Mouse (Mus musculus) small intestine, adult 2 months (tissue): ENCODE results near the gene Tlr5. TPM values are rescaled to one million over a fixed set of nuclear protein-coding genes. Genes with fewer than 3 reads are reported as not detected.

ENCODE experiments used
- H3K27ac ChIP-seq: fragments of 200-500 bp; 2 replicates; pipeline ENCODE4 v1.5.1; 2012; ENCODE audit warnings: low read depth, low read length, control low read depth, inconsistent platforms; ENCODE audit not compliant: insufficient read depth
- H3K27me3 ChIP-seq: fragments of 200-500 bp; 2 replicates; pipeline ENCODE4 v1.6.1; 2012; ENCODE audit warnings: mild to moderate bottlenecking, moderate library complexity, low read length, inconsistent platforms; ENCODE audit not compliant: control insufficient read depth, insufficient read depth
- H3K36me3 ChIP-seq: fragments of 200-500 bp; 2 replicates; pipeline ENCODE4 v1.6.1; 2012; ENCODE audit warnings: mild to moderate bottlenecking, low read length, control low read depth, inconsistent platforms; ENCODE audit not compliant: control insufficient read depth, insufficient read depth
- H3K4me1 ChIP-seq: fragments of 200-500 bp; 2 replicates; pipeline ENCODE4 v1.6.1; 2012; ENCODE audit warnings: low read length, inconsistent platforms, mixed read lengths; ENCODE audit not compliant: control insufficient read depth, insufficient read depth, insufficient read length
- H3K4me3 ChIP-seq: fragments of 200-500 bp; 2 replicates; pipeline ENCODE4 v1.5.1; 2012; ENCODE audit warnings: low read depth, mild to moderate bottlenecking, control low read depth, inconsistent platforms, low read length, moderate library complexity
- CTCF ChIP-seq: fragments of 200-500 bp; IDR thresholded peaks from 2 replicates; pipeline ENCODE4 v1.5.1; 2012; ENCODE audit warnings: low read depth, mild to moderate bottlenecking, control low read depth, inconsistent platforms, low read length, moderate library complexity, mixed read lengths; ENCODE audit not compliant: insufficient replicate concordance, insufficient read length; ENCODE audit errors: extremely low read depth
- POLR2A ChIP-seq: fragments of 200-500 bp; IDR thresholded peaks from 2 replicates; pipeline ENCODE4 v1.6.1; 2012; ENCODE audit warnings: low read depth, mild to moderate bottlenecking, control low read depth, inconsistent platforms, low read length, moderate library complexity
- WGBS: fragments of 180-500 bp; shearing (Covaris S2); methylation state at CpG from one replicate; pipeline ENCODE4 v1.1.7; 2018; 5-methylcytosine and 5-hydroxymethylcytosine counted together
- polyA plus RNA-seq: library from polyadenylated mRNA; depleted of rRNA; stranded (reverse); fragments of >200 nt; gene quantifications from 2 replicates; pipeline ENCODE4 v1.2.3, GENCODE M21; 2012; rRNA removed

Gene Tlr5
- 0.46 and 0.49 TPM in 2 replicates for polyA plus RNA-seq

DNA sequence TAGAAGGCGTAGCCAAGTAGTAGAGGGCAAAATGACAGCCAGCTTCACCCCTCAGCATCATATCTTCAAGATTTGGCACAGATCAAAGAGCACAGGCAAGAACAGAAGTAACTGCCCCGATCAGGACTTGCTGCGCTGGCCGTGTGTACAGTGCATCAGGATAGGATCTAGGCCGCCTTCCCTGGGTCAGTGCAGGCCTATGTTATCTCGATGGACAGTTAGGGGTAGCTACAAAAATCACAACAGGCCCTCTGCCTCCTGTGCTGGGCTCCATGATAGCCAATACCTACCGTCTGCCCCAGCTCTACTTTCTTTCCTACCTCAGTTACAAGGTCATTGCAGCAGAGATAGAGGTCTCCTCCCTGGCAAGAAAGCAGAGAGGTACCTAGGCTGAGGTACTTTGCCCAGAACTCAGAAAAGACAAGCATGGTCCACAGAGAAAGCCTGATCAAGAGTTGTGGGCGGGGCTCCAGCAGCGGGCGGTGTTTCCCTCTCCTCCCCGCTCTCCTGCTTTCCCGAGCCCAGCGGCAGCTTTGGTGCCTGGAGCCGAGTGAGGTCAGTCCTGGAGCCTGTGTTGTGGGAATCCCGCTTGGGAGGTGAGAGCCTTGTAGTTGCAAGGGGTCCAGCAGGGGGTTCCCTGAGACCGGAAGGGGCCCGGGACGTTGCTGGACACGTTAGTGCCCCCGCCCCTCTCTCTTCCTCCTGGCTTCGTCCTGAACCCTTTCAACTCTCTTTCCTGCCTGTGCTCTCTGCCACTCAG lies at the start of gene Tlr5:
Gene Tlr5, plus strand, starts transcription at position 502 of the 760 bp plus-strand sequence.
- Histone ChIP-seq H3K4me3 (peak within 1 kb of the TSS; percentile 60), H3K4me1 (peaks cover 13% of the 10 kb centered on the region; the same call in 1 of the 2 replicates), H3K36me3 (no peaks in the 10 kb centered on the region), H3K27ac (no peak within 1 kb of the TSS), H3K27me3 (no peaks in the 10 kb centered on the region)
- 10% methylated on average over 21 of the region's 21 CpGs for WGBS
- no peak for TF ChIP-seq CTCF
- TF ChIP-seq POLR2A, result no peak

DNA sequence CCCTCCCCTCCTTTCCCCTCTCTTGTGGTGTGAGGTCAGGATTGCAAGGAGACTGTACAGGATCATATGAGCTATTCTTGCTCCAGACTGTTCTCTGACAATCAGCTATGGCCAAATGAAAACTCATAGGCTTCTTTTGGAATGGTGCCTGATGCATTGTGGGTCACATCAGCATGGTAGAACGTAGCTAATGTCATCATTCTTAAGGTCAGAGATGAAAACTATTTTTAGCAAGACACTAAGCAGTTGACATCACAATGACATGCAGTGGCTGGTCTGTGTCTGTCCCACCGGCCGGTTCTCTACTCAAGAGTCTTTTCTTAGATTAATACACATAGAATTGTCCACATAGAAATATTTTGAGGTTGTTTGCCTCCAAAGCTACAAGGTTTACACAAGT lies 48.9 kb upstream of the Tlr5 start:
- Histone ChIP-seq H3K4me1 (peaks cover 3% of the 10 kb centered on the region; the same call in 1 of the 2 replicates), H3K27me3 (no peaks in the 10 kb centered on the region), H3K36me3 (no peaks in the 10 kb centered on the region), H3K27ac (no peak overlapping the region), H3K4me3 (no peak overlapping the region)
- no peak for TF ChIP-seq POLR2A
- TF ChIP-seq CTCF, result no peak
- 70% methylated on average over 3 of the region's 3 CpGs for WGBS

DNA sequence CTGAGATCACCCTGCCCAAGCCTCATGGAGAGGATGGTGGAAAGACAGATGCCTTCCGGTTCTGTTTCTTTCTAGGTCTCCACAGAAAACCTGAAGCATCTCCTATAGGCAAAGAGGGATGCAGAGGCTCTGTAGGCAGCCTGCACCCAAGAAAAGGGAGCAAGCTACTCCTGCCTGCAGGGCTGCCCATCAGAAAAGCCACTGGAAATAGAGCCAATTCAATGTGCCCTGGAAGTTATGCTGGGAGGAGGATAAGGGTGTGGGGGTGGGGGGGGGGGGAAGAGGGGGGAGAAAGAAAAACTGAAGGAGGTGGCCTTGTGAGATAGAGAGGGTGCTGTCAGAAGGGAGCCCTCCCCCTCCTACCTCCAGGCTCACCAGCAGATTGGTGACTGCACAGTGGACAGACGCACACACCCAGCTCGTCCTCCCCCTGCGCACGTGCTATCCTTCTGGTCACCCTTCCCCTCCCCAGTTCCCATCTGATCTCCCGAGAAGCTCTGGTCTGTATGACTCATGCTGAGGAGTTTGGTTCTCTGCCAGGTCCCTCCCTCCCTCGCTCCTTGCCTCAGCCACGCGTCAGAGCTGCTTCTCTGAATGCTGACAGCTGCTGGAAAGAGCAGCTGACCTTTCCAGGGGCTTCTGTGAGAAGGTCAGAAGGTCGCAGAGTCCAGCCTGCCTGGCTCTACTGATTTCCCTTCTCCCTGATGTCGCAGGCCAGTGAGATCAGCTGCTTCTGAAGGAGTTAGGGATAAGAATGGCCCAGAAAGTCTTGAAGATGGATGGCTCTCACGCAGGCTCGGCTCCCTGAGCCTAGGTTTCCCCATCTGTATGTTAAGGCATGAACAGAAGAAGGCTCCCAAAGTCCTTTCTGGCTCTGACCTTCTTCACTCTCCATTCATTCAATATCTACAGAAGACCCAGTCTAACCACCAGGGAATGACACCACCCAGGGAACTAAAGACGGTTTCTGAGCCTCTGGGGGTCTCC lies 46.2 kb upstream of the Tlr5 start:
- H3K36me3 ChIP-seq, result no peaks in the 10 kb centered on the region
- WGBS, result 18% methylated on average over 14 of the region's 14 CpGs
- no peak overlapping the region for H3K4me3 ChIP-seq
- H3K27me3 ChIP-seq, result no peaks in the 10 kb centered on the region
- H3K27ac ChIP-seq, result 0 out of 2 replicates have a peak overlapping the region, but pooled peaks have one; percentile 18
- H3K4me1 ChIP-seq, result peaks cover 3% of the 10 kb centered on the region; the same call in 1 of the 2 replicates
- TF ChIP-seq CTCF, result no peak
- TF ChIP-seq POLR2A, result no peak

DNA sequence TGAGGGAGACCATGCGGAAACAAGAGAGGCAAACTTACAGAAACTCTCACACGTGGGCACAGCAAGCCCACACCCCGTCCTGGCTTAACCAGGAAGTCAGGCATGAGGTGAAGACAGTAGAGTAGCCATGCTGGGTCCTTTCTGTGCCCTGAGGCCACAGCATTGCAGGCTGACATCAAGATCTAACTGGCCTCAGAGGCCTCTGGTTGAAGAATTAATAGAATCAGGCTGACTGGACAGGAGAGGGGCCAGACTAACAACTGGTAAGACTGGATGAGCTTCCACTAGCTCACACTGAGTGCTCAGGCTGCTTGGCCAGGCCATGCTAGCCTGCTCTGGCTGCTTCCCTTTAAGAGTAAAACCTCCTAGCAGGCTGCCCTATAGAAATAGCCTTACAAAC lies 45.5 kb upstream of the Tlr5 start:
- 55% methylated on average over 3 of the region's 3 CpGs for WGBS

GRCm38 (mm10) chr1:182909596-182909995 lies 45.0 kb upstream of the Tlr5 start:
- Histone ChIP-seq H3K27me3 (no peaks in the 10 kb centered on the region), H3K36me3 (no peaks in the 10 kb centered on the region), H3K27ac (no peak overlapping the region), H3K4me3 (no peak overlapping the region), H3K4me1 (peaks cover 3% of the 10 kb centered on the region; the same call in 1 of the 2 replicates)
- TF ChIP-seq CTCF (no peak), POLR2A (no peak)
- 82% methylated on average over 5 of the region's 5 CpGs for WGBS

More for the DNA sequence above, 45.5 kb upstream of the Tlr5 start:
- Histone ChIP-seq H3K4me1 (peaks cover 3% of the 10 kb centered on the region; the same call in 1 of the 2 replicates), H3K36me3 (no peaks in the 10 kb centered on the region), H3K27ac (no peak overlapping the region), H3K27me3 (no peaks in the 10 kb centered on the region), H3K4me3 (no peak overlapping the region)
- TF ChIP-seq CTCF, result no peak
- no peak for TF ChIP-seq POLR2A

- Histone ChIP-seq H3K4me3 (no peak overlapping the region), H3K27me3 (no peaks in the 10 kb centered on the region), H3K27ac (no peak overlapping the region), H3K4me1 (peaks cover 3% of the 10 kb centered on the region; the same call in 1 of the 2 replicates), H3K36me3 (no peaks in the 10 kb centered on the region)
- WGBS, result 73% methylated on average over 2 of the region's 2 CpGs
- no peak for TF ChIP-seq CTCF
- TF ChIP-seq POLR2A, result no peak
Observed at GRCm38 (mm10) chr1:182912591-182912990, 42.0 kb upstream of the Tlr5 start.

- Histone ChIP-seq H3K4me3 (no peak overlapping the region), H3K27ac (no peak overlapping the region), H3K4me1 (no peaks in the 10 kb centered on the region), H3K27me3 (no peaks in the 10 kb centered on the region), H3K36me3 (no peaks in the 10 kb centered on the region)
- WGBS, result 31% methylated on average over 4 of the region's 4 CpGs
- TF ChIP-seq CTCF (no peak), POLR2A (no peak)
Observed at GRCm38 (mm10) chr1:182914121-182914908, 40.3 kb upstream of the Tlr5 start.
